Mouse (Mus musculus): ENCODE measurements at regions not wholly inside any gene's neighbourhood (a gene's known extent, or its start where the extent isn't known, plus 50 kb on each side); places are given as distances from the start of the nearest gene placed in this dataset.

GRCm38 (mm10) chr2:47750997-47751623 is 1062.8 kb upstream of the Acvr2a start:
- no peak for DNase-seq

DNA sequence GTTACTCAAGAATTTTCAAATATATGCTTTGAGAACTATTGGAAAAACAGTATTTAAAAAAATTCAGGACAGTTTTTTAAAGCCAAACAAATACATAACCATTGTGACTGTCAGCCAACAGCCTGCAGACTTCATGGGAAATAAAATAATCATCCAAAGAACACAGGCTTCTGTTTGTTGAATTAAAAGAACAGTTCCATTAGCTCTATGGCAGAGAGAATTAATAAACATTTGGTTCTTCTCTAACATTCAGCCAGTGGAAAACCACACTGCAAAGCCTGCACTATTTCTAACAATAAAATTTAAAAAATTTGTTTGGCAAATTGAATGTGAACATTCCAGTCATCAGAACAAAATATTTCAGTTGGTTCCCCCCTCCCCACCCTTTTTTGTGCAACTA is 1058.2 kb upstream of the Acvr2a start:
- DNase-seq = no peak

DNA sequence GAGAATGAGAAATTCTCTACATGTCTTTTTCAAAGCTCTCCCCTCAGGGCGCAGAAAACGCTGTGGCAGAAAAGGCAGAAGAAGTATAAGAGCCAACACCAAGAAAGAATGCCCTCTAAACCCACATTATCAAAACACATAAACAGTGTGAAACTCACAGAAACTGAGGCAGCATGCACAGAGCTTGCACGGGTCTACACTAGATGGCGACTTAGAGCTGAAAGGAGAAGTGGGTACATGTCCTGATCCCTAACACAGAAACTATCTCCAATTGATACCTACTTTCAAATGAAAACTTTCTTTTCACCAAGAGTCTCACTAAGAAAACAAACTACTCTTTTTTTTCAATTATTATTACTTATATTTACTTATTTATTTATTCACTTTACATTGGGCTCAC is 1057.7 kb upstream of the Acvr2a start:
- DNase-seq = no peak

- DNase-seq = no peak
These were observed 1038.1 kb upstream of the Acvr2a start for GRCm38 (mm10) chr2:47775766-47776165.

- no peak for DNase-seq
These were observed 1036.9 kb upstream of the Acvr2a start for GRCm38 (mm10) chr2:47776965-47777364.

DNA sequence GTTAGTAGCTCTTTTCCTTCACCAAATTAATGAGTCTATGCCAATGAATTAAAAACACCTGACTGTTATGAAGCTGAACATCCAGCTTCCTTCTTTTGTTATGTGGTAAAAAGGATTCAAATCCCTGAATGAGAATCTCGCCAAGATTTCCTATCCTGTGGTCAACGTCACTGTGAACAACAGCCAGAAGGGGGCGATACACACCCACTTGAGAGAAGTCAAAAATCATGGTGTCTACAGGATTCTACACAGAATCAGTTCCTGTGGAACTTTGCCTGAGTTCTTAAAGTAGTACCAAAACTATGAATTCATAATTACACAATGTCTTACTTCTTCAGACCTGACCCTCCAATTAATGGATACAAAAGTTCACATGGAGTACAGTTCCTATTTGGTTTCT is 1028.1 kb upstream of the Acvr2a start:
- DNase-seq = peak; percentile 24 to 47

- no peak for DNase-seq
These were observed 991.1 kb upstream of the Acvr2a start for GRCm38 (mm10) chr2:47822746-47823271.

- DNase-seq = no peak
These were observed 981.4 kb upstream of the Acvr2a start for GRCm38 (mm10) chr2:47832493-47832892.

GRCm38 (mm10) chr2:47833517-47833916 is 980.4 kb upstream of the Acvr2a start:
- DNase-seq = no peak

- no peak for DNase-seq
These were observed 979.7 kb upstream of the Acvr2a start for GRCm38 (mm10) chr2:47834055-47834799.

- DNase-seq = peak; percentile 27 to 35
These were observed 956.7 kb upstream of the Acvr2a start for GRCm38 (mm10) chr2:47857229-47857628.

DNA sequence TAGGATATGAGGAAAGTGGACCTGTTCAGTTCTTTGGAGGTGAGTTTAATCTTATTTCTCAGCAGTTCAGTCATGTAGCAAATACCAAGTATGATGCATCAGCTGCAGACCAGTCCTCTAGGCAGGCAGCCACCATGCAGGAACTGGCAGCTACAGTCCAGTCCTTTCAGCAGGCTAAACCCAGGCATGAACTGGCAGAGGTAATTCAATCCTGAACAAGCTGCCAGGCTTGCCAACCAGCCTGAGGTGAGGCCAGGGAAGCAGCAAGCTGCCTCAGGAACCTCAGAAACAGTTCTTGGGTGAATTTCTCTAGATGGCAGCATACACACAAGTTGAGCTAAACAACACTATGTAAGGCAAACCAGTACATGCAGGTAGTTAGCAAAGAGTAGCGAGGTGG is 951.5 kb upstream of the Acvr2a start:
- no peak for DNase-seq

DNA sequence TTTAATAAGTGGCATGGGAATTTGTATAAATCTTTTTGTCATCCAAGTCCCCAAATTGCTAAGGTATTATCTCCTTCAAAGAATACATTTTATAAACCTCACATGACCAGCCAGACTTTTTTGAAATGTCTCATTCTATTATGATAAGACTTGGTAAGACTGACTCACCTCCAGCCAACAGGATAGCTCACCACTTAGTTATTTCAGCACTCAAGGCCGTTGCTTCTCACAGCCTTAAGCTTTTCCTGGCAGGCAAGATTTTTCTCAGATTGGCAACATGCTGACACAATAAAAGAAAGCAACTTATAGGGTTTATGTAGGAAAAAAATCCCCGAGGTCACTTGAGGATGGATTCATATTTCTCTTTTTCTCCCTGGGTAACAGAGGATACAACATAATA is 935.9 kb upstream of the Acvr2a start:
- peak in 1 of 2 experiments; percentile 5 for DNase-seq

DNA sequence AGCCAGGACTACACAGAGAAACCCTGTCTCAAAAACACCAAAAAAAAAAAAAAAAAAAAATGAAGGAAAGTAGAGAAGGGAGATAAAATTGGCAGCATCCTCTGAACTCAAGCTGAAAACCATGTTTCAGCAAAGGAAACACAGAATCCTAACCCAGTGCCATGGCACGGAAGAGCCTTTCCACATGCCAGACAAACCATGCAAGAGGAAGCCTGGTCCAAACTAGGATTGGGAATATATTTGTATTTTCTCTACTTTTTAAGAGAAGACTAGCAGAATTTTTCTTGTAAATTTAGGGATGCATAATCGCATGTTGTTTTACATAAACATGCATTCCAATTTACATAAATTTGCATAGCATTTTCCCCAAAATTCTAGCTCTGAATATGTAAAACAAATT is 934.8 kb upstream of the Acvr2a start:
- no peak for DNase-seq

- DNase-seq = no peak
These were observed 934.1 kb upstream of the Acvr2a start for GRCm38 (mm10) chr2:47879796-47880195.

- DNase-seq = no peak
These were observed 925.7 kb upstream of the Acvr2a start for GRCm38 (mm10) chr2:47888166-47888565.

DNA sequence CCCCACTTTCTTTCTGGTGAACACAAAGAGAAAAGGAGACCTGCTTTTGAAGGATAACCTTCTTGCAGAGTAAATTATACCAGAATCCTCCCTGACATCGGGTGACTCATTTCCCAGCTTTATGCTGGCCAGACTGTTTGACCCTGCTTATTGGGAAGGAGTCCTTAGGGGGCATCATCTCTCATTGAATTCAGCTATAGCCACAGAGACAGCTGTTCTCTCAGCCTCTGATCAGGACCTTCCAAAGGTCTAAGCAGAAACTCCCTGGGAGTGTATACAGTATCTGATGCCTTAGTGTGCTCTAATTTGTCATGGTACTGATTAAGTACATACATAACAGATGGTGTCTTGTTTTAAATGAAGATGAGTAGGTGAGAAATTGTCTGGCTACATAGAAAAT is 922.5 kb upstream of the Acvr2a start:
- no peak for DNase-seq

DNA sequence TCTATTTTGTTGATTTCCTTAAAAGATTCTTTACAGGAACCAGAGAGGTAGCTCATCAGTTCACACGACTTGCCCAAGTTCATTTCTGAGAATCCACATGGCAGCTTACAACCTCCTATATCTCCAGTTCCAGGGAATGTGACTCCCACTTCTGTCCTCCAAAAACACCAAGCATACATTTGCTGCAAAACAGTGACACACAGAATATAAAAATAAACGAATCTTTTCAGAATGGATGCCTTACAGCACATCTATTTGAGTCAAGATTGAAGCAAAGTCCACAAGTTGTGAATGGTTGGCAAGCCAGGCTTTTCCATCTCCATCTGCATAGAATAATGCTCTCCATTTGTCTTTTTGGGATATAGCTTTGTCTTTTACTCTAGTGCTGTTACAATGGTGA is 921.0 kb upstream of the Acvr2a start:
- DNase-seq = no peak

DNA sequence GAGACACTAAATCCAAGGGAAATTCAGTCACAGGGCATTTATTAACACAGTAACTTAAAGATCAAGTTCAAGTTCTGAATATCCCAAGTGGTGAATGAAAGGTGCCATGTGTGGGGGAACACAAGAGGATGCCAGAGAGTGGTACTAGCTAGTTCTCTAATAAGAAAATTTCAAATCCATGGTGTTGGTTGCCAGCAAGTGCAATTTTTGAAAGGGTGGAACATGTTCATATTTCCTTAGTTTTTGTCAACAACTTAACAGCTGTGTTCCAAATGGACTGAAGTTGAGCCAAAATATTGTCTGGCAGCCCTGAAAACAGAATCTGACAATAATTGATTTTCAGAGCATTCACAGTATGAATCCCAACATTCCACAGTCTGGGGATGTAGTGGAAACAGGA is 919.1 kb upstream of the Acvr2a start:
- DNase-seq = no peak

DNA sequence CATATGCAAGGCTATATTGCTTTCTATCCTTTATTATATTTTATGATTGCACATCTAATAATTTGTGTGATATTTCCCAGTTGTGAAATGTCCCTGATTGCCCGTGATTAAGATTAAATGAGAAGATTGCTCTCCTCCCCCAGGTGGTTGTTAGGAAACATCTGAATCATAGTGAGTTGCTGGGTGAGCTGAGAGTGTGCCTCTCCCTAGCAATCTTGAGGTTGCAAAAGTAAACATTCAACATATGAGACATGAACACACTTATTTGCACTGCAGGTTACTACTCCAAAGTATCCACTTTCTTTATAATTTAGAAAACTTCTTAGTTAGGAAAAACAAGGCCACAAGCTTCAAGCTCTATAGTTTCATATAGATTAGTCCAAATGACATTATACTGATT is 899.6 kb upstream of the Acvr2a start:
- DNase-seq = no peak

DNA sequence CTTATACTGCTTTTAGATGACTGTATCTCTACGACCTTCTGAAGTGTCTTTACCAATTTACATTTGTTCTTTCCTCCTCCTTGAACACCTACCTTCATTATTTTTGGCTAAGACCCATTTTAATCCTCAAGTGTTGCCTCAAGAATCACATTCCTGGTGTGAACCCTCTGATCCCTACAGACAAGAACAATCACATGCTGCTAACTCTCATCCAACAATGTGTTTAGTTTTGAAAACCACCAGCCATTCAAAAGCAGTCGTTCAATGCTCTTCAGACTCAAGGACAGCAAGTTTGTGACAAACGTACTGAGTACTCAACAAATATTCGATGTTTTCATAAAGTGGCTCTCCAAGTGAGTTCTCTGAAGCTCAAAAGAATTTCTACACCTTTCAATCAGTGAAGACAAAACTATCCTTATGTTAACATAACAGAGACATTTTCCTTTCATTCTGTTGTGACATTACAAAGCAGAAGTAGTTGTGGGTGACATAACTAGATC is 898.9 kb upstream of the Acvr2a start:
- DNase-seq = no peak

DNA sequence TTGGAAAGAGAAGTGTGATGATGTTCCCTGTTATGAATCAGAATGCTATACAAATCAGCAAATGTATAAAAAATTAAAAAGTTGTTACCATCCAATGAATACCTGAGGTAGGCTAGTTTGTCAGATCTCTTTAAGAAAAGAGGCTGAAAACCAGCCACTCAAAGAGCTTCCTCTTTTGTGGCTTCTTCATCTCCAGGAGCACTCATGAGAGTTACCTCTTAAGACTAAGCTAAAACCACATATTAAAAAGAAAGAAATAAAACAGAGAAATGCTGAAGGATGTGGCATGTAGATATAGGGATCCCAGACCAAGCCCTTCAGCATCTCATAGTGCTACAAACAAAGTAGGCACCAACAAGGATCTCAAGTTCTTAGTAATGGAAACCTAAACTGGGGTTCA is 890.9 kb upstream of the Acvr2a start:
- no peak for DNase-seq

DNA sequence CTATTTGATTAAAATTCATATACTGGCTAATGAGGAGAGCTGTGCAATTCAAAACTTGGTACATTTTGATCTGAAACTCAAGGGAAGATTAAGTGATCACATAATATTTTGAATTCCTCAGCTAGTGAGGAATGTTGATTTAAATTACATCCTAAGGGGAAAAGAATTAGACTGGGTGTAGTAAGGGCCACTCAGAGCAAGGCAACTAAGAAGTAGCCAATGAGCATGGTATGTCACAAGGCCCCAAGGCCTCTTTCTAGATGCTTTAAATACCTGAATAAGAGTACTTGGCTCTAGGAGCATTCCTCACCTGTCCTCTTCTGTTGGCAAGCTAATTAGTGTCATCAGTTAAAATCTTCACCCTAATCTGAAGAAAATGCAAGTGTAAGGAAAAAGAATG is 887.3 kb upstream of the Acvr2a start:
- no peak for DNase-seq

- peak in 1 of 2 experiments; percentile 7 for DNase-seq
These were observed 868.8 kb upstream of the Acvr2a start for GRCm38 (mm10) chr2:47945061-47945460.
